Mouse (Mus musculus) intestine, embryonic 14.5 days (tissue): Measurements from ENCODE around the gene Cx3cl1. TPM values are rescaled to one million over a fixed set of nuclear protein-coding genes. Genes with fewer than 3 reads are reported as not detected.

Experiments
- polyA plus RNA-seq: library from polyadenylated mRNA; unstranded; fragments of >200 nt; fragmentation: Nextera tagmentation; extraction: Ambion mirVana; gene quantifications from 2 replicates; pipeline ENCODE4 v1.2.1, GENCODE M21; 2014

Cx3cl1 gene
- polyA plus RNA-seq, 1 experiment from 2014 or later, result 10.8 TPM

Other genes starting within 250 kb of the Cx3cl1 start
- 9.8 and 10.2 TPM in 2 replicates for gene Cpne2, start 239.0 kb upstream of the Cx3cl1 start, polyA plus RNA-seq
- 27.9 and 33.0 TPM in 2 replicates for gene Rspry1, start 170.1 kb upstream of the Cx3cl1 start, polyA plus RNA-seq
- 55.6 and 64.2 TPM in 2 replicates for gene Fam192a, start 170.0 kb upstream of the Cx3cl1 start, polyA plus RNA-seq
- gene Arl2bp, start 105.4 kb upstream of the Cx3cl1 start, polyA plus RNA-seq, result 53.5 and 61.0 TPM in 2 replicates
- gene Pllp, start 75.7 kb upstream of the Cx3cl1 start, polyA plus RNA-seq, result 41.0 and 45.1 TPM in 2 replicates
- gene Ccl22, start 26.4 kb upstream of the Cx3cl1 start, polyA plus RNA-seq, result not detected in 2 replicates
- gene Ccl17, start 38.4 kb downstream of the Cx3cl1 start, polyA plus RNA-seq, result not detected in 2 replicates
- gene Coq9, start 66.3 kb downstream of the Cx3cl1 start, polyA plus RNA-seq, result 81.6 and 83.4 TPM in 2 replicates
- 94.9 and 102 TPM in 2 replicates for gene Ciapin1, start 66.3 kb downstream of the Cx3cl1 start, polyA plus RNA-seq
- gene Polr2c, start 85.4 kb downstream of the Cx3cl1 start, polyA plus RNA-seq, result 160 and 171 TPM in 2 replicates
- gene Dok4, start 104.3 kb downstream of the Cx3cl1 start, polyA plus RNA-seq, result 24.1 and 27.7 TPM in 2 replicates
- gene Ccdc102a, start 146.1 kb downstream of the Cx3cl1 start, polyA plus RNA-seq, result 27.5 and 28.2 TPM in 2 replicates
- gene Adgrg5, start 151.7 kb downstream of the Cx3cl1 start, polyA plus RNA-seq, result 1.4 and 2.0 TPM in 2 replicates
- 23.6 and 26.5 TPM in 2 replicates for gene Adgrg1, start 202.7 kb downstream of the Cx3cl1 start, polyA plus RNA-seq
- gene Adgrg3, start 245.7 kb downstream of the Cx3cl1 start, polyA plus RNA-seq, result 3.2 and 3.6 TPM in 2 replicates